Mouse (Mus musculus) liver, embryonic 14.5 days (tissue): ENCODE measurements around the gene D130052B06Rik.

Experiments used
- CTCF ChIP-seq: IDR thresholded peaks from 2 replicates; pipeline ENCODE4 v1.5.1; 2016; ENCODE audit warnings: antibody characterized with exemption, low read depth, control low read depth
- EP300 ChIP-seq: IDR thresholded peaks from 2 replicates; pipeline ENCODE4 v1.6.1; 2016; ENCODE audit warnings: antibody characterized with exemption, low read depth

DNA sequence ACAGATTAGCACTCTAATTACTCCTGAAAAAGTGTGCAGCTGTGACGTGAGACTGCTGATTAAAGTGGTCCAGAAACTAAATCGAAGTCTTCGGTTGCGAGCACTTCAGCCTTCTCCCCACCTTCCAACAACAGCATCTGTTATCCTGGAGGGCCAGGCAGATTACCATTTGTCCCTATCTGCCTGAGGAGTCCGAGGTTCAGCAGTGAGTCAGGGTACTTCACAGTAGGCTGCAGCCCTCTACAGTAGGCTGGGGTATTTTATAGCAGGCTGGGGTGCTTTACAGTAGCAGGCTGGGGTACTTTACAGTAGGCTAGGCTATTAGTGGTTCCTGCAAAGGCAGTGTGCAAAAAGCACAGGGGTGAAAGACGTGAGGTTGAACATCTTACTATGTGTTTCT lies 69.3 kb downstream of the D130052B06Rik start:
- no peak for TF ChIP-seq CTCF
- TF ChIP-seq EP300, result no peak
